Mouse (Mus musculus): ENCODE results near the gene Padi2. TPM values are rescaled to one million over a fixed set of nuclear protein-coding genes. Genes with fewer than 3 reads are reported as not detected.

The Padi2 gene
- 10 to 100 TPM; 11.9 to 14.0 TPM for total RNA-seq (2021)

DNA sequence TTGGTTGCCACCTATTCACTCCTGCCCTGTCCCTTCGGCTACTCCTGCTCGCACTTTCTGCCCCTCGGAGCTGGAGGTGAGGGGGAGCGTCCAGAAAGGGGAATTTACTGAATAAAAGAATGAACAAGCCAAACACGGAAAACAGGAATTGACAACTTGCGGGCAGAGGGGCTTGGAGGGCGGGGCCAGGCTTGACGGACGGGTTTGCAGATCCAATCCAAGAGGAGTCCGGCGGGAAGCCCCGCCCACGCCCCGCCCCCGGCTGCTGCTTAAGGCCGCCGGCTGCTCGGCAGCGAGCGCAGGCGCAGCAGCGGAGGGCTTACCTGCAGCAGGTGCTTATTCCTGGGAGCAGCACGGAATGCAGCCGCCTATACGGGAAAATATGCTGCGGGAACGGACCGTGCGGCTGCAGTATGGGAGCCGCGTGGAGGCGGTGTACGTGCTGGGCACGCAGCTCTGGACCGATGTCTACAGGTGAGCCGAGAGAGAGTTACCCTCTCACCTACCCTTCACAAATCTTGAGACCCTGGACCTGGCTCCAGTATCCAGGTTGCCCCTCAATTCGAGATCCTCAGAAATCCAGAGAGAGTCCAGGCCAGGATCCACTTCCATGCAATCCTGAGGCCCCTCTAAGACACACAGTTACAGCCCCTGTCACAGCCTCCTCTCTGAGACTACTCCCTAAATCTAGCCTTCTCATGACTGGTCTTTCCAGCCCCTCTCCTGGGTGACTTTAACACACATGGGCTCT, at the start of gene Padi2:
TSS of gene Padi2 (plus strand) at position 269 of the 751 bp plus-strand sequence.
- intact Hi-C loops (cut with DNase I), result loop anchor here (2.0 kb wide), 1 partner anchor 51 kb away; no protein-coding TSS in a partner anchor
- DNase-seq (ENCODE audit: low spot score in 2 of 2), result peak; percentile 44 to 64

DNA sequence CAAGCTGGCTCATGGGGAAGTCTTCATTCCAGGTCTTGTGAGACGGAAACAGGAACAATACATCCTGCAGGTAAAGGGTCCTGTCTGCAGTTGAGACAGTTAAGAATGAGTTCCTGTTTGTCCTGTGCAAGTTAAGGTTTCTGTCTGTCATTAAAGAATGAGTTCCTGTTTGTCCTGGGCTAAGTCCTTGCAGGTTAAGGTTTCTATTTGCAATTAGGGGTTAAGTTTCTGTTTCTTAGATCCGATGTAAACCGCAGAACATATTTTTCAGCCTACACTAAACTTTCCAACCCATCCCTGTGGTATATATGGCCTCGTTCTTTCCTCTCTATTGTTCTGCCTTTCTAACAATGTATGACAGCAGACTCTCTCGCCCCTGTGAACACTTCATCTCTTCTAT, 49.1 kb upstream of the Padi2 start:
- no peak for DNase-seq (ENCODE audit: low spot score in 2 of 2)

GRCm38 (mm10) chr4:140857813-140858212, 48.3 kb upstream of the Padi2 start:
- DNase-seq (ENCODE audit: low spot score in 2 of 2), result no peak
- intact Hi-C loops (cut with DNase I), result no loop called here

More for the DNA sequence above, 49.1 kb upstream of the Padi2 start:
- intact Hi-C loops (cut with DNase I), result no loop called here

- DNase-seq (ENCODE audit: low spot score in 2 of 2), result no peak
Measured at GRCm38 (mm10) chr4:140859291-140859690, 46.9 kb upstream of the Padi2 start.

DNA sequence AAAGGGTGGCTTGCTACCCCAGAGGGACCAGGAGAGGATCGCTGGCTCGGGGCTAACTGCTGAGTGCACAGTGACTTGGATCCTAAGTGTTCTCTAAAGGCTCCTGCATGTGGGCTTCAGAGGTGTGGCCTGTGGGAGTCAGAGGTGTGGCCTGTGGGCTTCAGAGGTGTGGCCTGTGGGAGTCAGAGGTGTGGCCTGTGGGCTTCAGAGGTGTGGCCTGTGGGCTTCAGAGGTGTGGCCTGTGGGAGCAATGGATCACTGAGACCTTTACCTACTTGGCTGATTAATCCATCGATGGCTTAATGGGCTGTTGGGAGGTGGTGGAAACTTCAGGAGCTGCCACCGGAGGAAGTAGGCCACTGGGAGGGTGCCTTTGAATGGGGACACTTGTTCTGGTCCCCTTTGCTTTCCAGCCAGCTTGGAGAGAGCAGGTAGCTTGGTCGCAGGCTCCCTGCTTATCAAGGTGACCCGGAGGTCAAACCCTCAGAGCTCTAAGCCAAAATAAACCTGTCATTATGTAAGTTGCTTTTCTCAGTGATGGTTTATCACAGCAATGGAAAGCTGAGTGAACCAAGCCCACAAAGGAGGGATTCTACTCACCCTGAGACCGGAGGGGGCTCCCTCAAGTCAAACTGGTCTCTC, 45.9 kb upstream of the Padi2 start:
- DNase-seq (ENCODE audit: low spot score in 2 of 2), result no peak
- intact Hi-C loops (cut with DNase I), result no loop called here

More at GRCm38 (mm10) chr4:140859291-140859690, 46.9 kb upstream of the Padi2 start:
- intact Hi-C loops (cut with DNase I), result no loop called here

DNA sequence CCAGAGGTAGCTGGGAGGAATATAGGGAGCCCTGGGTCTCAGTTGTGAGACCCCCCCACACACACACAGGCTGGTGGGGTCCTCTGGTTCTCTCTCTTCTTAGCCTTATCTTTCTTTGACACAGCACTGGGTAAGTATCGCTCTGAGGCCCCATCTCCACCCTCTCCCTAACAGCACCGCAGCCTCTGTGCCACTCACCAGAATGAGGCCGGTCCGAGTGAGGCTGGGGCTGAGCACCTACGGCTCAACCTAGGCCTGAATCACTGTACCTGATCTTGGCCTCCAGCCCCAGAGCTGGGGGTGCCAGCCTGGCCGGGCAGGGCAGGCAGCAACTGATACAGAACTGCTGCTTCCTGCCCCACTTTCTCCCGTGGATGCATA, 45.4 kb upstream of the Padi2 start:
- intact Hi-C loops (cut with DNase I), result no loop called here
- no peak for DNase-seq (ENCODE audit: low spot score in 2 of 2)

DNA sequence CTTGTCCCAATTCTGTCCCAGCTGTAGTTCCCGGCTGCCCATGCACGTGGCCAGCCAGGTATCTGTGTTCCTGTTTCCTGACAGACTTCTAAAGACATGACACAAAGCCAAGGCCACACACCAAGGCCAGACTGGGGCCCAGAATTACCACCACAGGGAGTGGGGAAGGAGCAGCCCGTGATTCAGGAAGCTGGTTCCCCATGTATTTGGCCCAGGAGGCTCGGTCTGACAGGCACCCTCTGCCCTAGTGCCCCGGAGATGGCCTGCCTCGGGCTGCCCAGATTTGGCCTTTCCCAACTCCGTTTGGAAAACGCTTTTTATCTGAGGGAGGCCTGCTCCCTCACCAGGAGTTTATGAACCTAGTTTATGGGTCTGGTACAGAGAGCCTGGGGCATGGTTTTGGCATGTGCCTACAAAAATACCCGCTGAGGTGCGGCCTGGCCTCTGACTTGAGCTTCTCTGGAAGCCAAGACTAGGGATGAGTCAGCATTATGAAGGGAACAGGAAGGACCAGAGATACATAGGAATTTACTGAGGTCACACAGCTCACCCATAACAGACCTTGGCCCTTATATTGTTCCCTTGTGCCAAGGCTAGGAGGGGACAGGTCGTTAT, 44.0 kb upstream of the Padi2 start:
- no peak for DNase-seq (ENCODE audit: low spot score in 2 of 2)
- intact Hi-C loops (cut with DNase I), result no loop called here

GRCm38 (mm10) chr4:140868484-140869190, 37.5 kb upstream of the Padi2 start:
- intact Hi-C loops (cut with DNase I), result no loop called here
- no peak for DNase-seq (ENCODE audit: low spot score in 2 of 2)

GRCm38 (mm10) chr4:140869945-140870344, 36.2 kb upstream of the Padi2 start:
- DNase-seq (ENCODE audit: low spot score in 2 of 2), result no peak
- intact Hi-C loops (cut with DNase I), result no loop called here

DNA sequence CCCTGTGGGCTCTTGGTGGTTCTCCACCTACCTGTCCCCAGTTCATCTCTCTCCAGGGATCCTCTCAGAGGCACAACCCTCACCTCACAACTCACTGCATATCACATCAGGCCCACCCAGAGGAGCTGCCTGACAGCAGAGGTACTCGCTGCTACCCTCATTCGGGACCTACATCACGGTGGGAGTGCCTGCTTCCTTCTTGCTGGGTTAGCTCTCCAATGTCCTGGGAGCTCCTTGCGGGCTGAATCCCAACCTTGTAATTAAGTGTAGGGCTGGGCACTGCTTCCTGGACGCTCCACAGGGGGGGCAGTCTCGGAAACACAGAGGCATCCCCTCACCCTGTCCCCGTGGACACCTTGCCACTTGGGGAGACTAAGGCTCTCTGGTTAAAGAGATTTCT, 35.3 kb upstream of the Padi2 start:
- no peak for DNase-seq (ENCODE audit: low spot score in 2 of 2)
- intact Hi-C loops (cut with DNase I), result no loop called here

DNA sequence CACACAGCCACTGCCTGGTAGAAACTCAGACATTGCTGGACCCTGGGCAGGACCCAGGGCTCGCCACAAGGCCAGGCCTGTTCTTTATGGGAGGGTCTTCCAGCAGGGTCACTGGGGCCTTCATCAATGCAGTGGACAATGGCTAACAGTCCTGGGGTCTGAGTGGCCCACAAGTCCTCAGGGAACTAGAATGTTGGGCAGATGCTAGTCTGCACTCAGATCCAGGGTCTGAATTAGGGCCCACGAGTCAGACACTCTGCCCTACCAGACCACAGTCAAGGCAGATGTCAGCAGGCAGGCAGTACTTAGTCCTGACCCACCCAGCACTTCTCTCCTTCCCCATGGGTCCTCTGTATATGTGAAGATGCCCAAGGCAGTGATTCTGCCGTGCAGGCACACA, 34.8 kb upstream of the Padi2 start:
- DNase-seq (ENCODE audit: low spot score in 2 of 2), result no peak
- intact Hi-C loops (cut with DNase I), result no loop called here

DNA sequence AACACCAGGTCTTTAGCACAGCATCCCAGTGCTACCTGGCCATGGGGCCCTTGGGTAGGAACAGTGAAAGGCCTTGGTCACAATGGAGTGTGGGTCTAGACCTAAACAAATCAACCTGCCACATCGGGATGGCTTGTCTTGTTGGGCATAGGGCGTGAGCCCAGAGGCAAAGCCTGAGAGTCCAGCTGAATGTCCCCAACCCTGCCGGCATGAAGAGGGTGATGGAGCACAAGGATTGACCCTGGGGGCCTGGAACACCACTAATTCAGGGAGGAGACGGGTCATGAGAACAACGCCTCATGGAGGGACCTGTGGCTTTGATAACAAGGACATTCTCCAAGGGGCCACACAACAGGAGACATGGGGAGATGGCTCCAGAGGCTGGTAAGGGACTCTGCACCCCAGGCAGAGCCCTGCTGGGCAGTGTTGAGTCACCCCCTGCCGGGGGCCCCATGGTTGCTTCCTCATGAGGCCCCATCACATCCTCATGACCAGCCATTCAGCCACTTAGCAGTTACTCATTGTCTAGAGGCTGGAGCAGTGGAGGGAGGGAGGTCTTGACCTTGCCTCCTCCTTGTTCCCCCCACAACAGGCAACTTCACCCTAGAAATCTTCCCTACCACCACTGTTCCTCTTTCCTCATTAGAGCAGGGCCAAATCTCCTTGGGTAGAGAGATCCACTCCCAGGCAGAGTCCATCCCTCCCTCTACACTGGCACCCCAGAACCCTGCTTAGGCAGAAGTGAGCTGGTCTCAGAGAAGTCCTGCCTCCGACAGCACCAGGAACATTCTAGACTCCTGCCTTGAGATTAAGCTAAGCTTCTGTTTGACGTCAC, 34.1 kb upstream of the Padi2 start:
- no peak for DNase-seq (ENCODE audit: low spot score in 2 of 2)
- intact Hi-C loops (cut with DNase I), result no loop called here

GRCm38 (mm10) chr4:140872686-140872992, 33.5 kb upstream of the Padi2 start:
- DNase-seq (ENCODE audit: low spot score in 2 of 2), result no peak
- intact Hi-C loops (cut with DNase I), result no loop called here

DNA sequence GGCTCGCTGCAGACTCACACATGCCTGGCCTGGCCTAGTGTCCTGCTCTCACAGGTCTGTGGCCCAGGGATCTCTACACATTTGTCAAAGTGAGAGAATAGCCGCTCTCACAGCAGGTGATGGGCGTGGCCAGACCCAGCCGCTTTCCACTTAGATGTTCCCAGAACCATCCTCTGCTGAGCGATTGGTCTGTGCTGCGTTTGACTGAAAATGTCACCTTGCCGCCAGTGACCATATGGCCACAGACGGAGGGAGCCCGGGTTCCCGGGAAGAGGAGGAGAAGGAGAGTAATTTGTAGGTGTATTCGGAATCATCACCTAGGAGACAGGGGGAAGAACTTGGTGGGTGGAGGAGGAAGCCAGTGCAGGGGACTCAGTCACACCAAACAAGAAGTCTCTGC, 33.1 kb upstream of the Padi2 start:
- intact Hi-C loops (cut with DNase I), result no loop called here
- DNase-seq (ENCODE audit: low spot score in 2 of 2), result no peak

- DNase-seq (ENCODE audit: low spot score in 2 of 2), result no peak
- intact Hi-C loops (cut with DNase I), result no loop called here
Measured at GRCm38 (mm10) chr4:140876161-140876560, 30.0 kb upstream of the Padi2 start.

DNA sequence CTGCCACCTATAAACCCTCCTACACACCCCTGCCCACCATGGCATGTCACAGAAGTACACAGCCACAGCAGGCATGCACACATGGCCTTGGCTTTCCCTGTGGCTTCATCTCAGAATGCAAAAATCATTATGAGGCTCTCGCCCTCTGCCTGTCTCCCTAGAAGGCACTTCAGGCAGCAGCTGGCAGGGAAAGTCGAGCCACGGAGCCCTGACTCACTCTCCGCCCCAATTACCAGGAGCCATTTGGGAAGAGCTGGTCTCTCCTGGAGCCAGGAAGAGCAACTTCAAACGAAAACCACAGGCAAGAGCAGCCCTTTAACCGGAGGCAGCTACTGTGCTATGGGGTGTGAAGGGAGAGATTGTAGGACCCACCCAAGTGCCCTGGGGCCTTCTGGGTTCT, 29.5 kb upstream of the Padi2 start:
- intact Hi-C loops (cut with DNase I), result no loop called here
- no peak for DNase-seq (ENCODE audit: low spot score in 2 of 2)

GRCm38 (mm10) chr4:140877441-140877840, 28.7 kb upstream of the Padi2 start:
- no peak for DNase-seq (ENCODE audit: low spot score in 2 of 2)
- intact Hi-C loops (cut with DNase I), result no loop called here

- DNase-seq (ENCODE audit: low spot score in 2 of 2), result no peak
- intact Hi-C loops (cut with DNase I), result no loop called here
Measured at GRCm38 (mm10) chr4:140878655-140879054, 27.5 kb upstream of the Padi2 start.

- no peak for DNase-seq (ENCODE audit: low spot score in 2 of 2)
- intact Hi-C loops (cut with DNase I), result no loop called here
Measured at GRCm38 (mm10) chr4:140879116-140879515, 27.0 kb upstream of the Padi2 start.

DNA sequence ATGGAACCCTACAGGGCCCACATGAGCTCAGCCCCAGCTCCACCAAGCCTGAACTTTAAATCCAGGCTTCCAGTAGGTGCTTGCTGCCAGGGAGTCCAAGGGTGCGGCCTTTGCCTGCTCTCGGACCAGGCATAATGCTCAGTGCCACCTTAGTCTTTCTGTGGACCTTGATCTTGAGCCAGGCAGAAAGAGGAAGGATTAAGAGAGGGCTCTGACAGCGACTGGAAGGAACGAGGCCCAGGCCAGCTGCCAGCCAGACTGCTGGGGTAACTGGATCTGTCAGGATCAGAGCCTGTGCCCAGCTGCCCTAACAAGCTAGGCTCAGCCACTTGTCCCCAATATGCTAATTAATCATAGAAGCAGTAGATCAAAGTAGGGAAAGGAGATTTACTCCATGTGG, 26.4 kb upstream of the Padi2 start:
- intact Hi-C loops (cut with DNase I), result no loop called here

More for the DNA sequence above, 26.4 kb upstream of the Padi2 start:
- peak; percentile 16 to 28 for DNase-seq (ENCODE audit: low spot score in 2 of 2)

Data from left cerebral cortex, postnatal 36 days (tissue).